Mouse (Mus musculus): ENCODE measurements around the gene Htr6.

DNA sequence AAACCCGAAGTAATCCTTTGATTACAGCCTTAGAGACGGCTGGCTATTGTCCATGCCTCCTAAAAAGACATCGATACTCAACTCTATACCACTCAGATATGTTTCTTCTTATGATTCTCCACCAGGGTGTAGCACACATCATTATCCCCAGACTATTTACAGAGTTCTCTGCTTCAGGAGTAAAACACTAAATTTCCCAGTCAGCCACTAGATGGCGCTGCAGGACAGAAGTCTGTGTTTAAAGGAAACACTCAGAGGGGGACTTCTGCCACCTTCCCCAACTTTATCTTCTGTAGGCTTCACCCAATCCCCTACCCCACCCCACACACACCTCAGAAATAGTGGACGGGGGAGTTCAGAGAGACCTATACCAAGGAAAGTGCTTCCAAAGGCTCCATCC is 10.7 kb upstream of the Htr6 start:
- TF ChIP-seq CTCF (IDR thresholded peaks at IDR 0.05; ENCODE audit: borderline replicate concordance, control insufficient read depth, extremely low read depth, insufficient read depth, low read length, poor library complexity) (no peak), POLR2A (IDR thresholded peaks at IDR 0.05; ENCODE audit: control insufficient read depth, extremely low read depth, insufficient read depth, low read length, poor library complexity) (no peak)
